Mouse (Mus musculus) right cerebral cortex, postnatal 25 days (tissue): ENCODE results near the gene Fam76a.
"Not testable (repeated sequence)": the region's sequence is repeated elsewhere in the genome, so short reads cannot be mapped to it uniquely, and the experiment has no call there.

Experiments used
- DNase-seq: peaks from one replicate; pipeline ENCODE4 v3.0.0; 2022

Fam76a gene

DNA sequence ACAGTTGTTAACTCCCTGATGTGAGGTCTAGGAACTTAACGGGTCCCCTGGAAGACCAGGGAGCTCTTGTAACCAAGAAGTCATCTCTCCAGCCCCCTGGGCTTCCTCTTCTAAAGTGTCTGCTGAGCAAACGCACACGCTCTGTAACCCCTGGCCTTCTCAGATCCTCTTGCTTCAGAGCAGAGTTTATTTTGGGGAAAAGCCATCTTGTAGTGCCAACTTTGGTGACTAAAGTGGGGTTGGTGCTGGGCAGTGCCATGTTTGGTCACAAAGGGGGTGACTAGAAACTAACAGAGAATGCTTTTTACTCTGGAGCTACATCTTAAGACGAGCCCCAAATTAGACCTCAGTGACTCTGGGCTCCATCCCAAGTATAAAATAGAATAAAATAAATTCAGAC is 22.4 kb upstream of the Fam76a start:
- DNase-seq: no peak

DNA sequence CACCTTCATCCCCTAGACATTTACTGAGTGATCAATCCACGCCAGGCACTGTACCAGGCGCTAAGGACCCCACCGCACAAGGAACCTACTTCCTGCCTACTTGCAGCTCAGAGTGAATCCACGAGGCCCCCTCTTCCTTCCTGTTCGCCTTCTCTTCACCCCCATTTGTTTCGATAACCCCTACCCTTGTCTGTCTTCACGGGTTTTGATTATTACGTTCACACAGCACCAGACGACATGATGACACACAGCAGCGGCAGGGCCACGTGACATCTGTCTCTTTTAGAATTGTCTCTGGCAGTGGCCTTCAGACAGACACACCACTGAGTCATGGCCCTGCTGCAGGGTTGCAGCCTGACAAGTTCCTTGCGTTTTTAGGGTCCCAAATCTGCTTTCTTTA is 21.7 kb upstream of the Fam76a start:
- no peak for DNase-seq

DNA sequence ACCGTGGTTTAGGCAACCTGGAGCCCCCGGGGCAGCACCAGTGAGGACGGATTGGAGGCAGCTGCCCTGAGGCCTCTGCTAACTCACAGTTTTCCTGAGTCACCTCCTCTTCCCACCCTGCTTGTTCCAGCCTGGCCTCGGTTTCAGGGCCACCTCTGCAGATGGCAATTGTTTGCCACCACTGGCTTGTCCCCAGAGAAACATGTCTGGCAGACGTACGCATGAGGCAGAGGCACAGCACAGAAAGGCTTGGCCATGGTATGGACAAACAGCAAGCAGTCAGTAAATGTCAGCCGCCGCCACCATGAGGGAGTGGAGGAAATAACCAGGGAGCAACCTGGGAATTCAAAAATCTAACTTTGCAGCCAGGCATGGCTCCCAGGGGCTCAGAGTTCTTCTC is 20.7 kb upstream of the Fam76a start:
- DNase-seq: no peak

DNA sequence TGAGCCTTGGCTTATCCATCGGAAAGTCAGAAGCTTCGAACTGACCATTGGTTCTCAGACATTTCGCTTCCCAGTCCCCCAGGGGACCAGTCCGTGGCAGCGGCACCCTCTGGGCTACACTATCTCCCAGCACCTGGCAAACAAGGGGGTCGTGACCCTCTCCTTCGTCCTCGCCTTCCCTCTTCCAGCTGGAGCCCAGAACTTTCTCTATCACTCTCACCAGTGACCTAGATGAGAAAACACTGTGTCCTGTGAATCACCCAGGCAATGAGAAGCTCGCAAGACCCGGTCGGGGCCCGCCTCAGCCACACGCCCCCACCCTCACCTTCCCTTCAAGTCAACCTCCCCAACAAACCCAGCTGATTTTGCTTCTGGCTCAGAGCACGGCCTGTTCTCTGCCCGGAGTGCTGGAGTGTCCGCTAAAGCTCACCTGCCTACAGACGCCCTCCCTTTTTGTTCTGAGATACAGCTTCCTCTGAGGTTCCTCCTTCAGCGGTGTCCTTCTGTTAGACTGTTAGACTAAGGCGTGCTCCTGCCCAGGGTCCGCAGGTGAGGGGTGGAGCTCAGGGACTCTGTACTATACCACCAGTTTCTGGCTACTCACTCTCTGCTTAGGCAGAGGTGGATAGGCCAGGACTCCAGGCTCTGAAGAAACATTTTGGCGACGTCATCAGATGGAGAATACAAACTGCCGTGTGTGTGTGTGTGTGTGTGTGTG is 18.8 kb upstream of the Fam76a start:
- no peak for DNase-seq

DNA sequence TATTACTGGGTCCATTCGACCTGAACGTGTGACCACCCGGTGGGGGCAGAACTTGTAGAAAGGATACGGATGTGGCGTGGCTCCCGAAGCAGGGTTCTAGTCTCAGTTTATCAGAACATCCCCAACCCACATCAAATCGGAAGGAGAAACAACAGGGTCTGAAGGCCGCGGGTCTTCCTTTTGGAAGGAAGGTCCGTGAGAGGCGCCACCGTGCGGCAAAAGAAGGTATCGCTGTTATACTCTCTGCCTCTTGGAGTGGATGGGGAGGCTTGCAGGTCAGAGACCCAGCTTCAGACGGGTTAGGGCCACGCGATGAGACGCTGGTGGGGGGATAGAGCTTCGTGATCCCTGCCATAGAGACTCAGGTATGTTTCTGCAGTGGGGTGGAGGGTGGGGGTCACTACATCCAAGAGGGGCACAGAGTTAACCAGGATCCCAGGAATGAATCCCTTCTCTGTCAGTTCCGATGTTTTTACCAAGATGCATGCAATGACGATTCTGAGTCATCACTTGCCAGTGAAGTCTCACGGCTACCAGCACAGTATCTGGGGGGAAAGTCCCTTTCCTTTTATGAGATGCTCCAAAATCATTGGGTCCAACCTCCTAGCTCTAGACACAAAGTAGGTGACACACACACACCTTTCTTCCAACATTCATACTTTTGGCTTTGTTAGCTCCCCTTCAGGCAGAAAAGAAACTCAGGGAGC is 17.2 kb upstream of the Fam76a start:
- no peak for DNase-seq

DNA sequence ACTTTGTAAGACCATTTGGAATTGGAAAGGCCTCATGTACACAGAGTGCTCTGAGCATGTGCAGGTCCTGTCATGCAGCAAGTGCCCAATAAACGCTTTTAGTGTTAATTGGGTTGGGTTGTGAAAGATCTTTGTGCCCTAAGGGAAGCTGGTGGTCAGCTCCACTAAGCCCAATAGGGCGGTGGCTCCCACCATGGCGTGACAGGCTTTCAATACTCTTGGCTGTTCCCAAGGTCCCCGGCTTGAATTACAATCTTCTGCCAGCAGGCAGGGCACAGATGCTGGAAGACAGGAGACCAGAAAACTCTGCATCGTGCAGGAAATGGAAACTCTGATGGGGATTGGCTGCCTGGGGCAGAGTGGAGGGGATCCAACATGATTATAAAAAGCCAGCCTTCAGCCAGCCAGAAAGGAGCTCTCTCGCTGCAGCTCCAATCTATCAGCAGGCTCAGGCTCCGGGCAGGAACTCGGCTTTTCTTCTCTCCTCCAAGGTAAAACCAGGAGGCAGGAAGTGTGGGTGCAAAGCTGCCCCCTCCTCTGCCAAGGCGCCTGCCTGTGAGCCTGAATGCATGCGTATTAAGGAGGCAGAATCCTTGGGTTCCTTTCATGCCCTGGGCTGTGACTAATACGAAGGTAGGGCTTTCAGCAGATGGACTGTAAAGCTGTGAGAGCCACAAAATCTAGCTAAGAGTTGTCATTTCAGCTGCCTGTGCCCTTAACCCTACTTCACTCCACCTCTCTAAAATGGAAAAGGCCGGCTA is 16.0 kb upstream of the Fam76a start:
- DNase-seq: peak; percentile 59

DNA sequence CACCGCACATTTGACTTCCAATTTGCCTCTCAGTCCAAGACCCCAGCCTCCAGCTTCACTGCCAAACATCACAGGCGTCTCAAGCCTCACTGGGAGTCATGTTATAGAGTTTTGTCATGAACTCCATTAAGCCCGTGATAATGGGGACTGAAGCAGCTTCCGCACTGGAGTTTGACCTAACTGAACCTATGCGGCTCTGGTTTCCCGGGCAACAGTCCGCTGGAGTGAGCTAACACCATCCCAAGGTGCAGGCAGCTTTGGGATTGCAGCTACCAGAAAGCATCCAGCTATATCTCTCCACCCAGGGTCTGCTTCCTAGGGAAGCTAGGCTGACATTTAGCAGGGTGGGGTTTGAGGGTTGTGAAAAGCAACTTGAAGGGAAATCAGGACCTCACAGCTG is 12.3 kb upstream of the Fam76a start:
- no peak for DNase-seq

DNA sequence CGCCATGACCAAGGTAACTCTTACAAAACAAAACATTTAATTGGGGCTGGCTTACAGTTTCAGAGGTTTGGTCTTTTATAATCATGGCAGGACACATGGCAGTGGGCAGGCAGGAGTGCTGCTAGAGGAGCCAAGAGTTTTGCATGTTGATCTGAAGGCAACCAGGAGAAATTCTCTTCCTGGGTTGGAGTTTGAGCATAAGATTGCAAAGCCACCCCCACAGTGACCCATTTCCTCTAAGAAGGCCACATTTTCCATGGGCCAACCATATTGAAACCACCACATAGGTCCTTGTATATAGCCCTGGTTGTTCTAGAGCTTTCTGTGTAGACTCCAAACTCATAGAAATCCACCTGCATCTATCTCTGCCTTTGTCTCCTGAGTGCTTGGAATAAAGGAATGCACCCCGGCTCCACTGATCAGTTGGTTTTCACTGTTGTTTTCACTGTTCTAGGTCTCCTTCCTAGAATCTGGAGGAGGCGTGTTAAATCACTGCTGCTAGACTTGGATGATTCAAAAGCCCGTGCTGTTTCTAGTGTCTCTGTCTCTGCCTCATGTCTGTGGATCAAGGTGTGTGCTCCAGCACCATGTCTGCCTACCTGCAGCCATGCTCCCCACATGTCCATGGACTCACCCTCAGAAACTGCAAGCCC is 10.5 kb upstream of the Fam76a start:
- DNase-seq: no peak

DNA sequence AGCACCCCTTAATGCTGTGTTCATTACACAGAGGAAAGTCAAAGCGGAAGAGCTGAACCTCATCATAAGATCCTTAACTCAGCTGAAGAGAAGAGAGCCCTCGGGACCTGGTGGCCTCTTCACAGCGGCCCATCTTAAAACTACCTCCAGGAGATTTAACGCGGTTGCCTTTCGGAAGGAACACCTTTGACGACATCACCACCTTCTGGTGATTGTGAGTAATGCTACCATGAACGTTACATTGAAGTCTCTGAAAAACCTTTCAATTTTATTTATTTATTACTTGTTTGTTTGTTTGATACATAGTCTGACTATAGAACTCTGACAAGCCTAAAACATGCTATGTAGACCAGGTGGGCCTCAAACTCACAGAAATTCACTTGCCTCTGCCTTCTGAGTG is 8.4 kb upstream of the Fam76a start:
- DNase-seq: no peak

DNA sequence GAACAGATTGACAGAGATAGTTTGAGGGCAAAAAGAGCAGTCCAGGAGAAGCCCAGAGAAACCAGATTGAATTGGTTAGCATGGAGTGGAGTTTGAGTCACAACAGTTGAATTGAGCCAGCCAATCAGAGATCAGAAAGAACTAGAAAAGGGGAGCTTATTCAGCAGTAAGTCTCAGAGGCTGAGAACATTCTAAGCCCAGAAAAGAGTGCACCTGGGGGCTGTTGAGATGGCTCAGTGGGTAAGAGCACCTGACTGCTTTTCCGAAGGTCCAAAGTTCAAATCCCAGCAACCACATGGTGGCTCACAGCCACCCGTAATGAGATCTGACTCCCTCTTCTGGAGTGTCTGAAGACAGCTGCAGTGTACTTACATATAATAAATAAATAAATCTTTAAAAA is 4.2 kb upstream of the Fam76a start:
- DNase-seq: not testable (repeated sequence)

DNA sequence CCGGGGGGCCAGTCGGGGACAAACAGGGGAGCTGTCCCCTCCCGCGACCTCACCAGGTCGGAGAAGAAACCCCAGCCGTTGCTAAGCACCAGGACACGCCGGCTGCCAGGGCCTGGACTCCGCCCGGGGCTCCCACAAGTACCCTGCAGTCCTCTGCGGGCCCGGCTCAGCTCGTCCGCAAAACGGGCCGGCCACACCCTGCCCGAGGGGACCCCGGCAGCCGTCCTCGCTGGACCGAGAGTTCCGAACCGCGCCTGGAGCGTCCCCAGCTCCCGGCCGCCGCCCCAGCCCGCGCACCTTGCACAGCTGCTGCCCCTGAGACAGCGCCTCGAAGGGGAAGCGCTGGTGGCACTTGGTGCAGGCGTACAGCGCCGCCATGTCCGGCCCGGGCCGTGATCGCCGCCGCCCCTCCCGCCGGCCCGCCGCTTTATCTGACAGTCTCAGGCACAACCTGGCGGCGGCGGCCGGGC is 262 bp downstream of the Fam76a start:
- DNase-seq: no peak

DNA sequence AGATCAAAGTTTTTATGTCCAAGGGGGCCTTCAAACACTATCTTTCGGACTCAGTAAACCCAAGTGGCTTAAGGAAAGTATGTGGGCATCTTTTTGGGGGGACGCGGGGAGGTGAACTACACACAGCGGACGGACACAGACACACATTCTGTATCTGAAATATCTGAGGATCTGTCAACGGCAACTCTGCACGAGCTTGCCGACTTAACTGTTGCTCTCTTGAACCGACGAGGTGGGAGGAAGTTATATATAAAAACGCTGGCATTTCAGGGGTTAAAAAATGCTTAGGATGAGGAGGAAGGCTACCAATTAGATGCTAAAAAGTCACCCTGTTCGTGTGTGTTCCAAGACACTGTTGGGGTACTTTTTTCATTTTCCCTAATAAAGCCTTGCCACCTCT is 870 bp downstream of the Fam76a start:
- no peak for DNase-seq

DNA sequence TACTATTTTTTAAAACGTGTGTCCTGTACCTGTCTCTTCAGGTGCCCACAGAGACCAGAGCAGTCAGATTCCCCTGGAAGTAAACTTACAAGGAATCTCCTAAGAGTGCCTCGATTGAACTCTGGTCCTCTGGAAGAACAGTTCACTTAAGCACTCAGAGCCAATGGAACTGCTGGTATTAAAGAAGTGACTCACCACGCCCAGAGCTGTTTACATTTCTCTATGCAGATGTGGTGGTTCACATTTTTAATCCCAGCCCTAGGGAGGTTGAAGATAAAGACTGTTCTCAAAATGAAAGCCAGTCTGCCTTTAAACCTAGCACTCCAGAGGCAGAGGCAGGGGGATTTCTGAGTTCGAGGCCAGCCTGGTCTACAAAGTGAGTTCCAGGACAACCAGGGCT is 2.2 kb downstream of the Fam76a start:
- DNase-seq: no peak

DNA sequence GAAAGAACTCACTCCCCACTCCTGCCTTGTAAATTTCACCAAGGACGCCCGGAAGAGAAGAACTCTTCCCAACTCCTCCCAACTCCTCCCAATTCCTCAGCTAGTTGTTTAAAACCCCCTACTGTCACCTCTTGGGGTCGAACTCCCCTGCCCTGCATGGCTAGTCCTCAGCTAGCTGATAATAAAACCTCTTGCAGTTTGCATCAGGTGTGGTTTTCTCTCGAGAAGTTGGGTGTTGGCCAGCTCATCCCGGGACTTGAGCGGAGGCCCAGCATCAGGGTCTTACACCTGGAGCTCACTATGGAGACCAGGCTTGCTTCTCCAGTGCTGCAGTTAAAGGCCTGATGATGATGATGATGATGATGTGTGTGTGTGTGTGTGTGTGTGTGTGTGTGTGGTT is 3.9 kb downstream of the Fam76a start:
- DNase-seq: not testable (repeated sequence)

DNA sequence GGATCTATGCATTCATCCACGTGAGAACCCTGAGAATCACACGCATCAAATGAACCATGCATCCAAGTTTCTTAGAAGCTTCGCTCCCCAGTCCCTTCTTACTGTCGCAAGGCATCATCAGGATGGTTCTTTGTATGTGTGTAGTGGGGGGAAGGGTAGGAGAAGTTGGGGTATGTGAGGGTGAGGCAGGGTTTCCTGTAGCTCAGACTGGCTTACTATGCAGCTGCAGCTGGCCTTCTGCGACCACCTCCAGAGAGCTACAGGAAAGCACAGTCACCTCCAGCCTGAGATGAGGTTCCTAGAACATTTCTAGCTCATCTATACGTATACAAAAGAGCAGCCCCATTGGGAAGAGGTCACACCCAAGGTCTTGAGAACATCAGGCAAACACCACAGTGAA is 10.2 kb downstream of the Fam76a start:
- DNase-seq: no peak

DNA sequence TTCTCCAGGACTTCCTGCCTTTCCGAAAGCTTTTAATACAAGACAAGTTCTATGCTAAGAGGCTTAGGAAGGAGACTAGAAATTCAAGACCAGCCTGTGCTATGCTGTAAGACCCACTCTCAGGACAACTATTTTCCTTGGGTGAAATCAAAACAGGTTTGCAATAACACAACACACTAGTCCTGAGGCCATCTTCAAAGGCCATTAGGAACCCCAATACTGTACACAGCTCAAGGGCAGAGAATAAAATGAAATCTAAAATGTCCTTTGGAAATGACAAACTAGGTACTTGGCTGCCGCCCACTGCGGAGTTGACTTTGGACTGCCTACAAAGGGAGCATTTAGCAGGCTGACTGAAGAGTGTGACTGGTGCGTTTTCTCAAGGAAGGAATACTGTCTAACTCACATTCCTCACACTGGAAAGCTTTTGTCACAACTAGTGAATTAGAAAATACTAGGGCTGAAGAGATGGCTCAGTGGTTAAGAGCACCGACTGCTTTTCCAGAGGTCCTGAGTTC is 16.5 kb downstream of the Fam76a start:
- no peak for DNase-seq

DNA sequence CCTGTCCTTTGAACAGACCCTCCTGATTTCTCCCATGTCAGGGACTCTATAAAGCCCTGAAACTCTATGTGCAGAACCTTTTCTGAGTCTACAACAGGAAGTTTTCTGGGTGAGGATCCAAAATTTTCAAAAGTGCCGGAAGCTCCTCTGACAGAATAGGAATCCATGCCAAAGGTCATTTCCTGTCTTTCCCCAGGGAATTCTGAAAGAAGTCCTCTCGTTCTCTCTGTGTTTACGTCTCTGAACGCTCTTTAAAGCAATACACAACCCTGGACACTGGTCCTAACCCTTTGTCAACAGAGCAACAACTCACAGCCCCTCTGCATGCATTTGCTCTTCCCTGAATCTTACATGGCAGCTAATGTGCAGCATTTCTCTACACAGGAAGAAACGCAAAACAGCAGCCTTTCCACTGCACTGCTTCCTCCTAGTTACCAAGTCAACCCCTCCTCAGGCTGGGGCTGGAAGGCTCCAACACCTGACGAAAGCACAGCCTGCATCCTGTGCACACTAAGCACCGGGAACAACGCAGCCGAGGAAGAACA is 17.5 kb downstream of the Fam76a start:
- no peak for DNase-seq

DNA sequence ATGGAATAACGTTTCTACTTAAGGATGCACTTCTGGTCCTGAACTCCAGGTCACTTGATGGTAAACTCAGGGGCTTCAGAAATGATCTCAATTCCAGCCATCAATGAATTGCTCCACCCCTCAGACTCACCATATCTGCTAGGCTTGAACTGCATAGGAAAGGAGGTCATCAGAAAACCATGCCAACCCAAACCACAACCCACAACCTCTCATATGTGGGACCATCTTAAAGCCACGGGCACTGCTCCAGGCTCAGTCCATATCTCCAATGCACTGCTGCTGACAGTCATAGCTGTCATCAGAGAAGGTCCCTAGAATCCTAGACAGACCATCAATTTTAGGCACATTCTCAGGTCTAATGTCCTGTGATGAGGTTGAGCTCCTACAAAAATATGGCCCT is 18.3 kb downstream of the Fam76a start:
- no peak for DNase-seq

DNA sequence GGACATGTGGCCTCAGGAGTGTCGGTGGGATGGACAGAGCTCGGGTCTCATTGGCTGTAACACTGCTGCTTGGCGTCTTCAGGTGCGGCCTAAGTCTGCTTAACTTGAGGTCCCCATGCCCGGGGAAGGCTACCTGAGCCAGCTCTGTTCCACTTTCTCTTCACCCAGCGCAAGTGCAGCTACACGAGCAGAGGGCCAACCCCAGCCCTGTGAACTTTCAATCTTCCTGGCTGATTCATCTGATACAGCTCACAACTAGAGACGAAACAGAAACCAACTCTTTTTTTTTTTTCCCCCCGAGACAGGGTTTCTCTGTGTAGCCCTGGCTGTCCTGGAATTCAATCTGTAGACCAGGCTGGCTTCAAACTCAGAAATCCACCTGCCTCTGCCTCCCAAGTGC is 24.2 kb downstream of the Fam76a start:
- DNase-seq: no peak

DNA sequence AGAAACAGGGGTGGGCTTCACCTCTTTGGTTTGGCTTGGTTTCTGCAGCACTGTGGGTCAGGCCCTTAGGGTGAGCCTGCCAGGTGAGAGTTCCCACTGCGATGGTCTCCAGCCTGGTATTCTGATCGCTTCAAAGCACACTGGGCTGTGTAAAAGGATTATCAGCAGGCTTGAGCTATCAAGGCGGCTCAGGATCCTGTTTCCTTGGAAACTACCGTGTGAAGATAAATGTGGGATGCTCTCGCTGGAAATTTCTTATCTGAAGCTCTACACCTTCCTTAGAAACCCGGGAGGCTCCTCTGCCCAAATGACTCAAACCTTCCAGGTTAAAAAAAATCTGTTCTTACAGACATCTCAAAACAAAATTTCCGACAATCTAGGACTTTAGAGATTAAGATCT is 28.0 kb downstream of the Fam76a start:
- DNase-seq: no peak

DNA sequence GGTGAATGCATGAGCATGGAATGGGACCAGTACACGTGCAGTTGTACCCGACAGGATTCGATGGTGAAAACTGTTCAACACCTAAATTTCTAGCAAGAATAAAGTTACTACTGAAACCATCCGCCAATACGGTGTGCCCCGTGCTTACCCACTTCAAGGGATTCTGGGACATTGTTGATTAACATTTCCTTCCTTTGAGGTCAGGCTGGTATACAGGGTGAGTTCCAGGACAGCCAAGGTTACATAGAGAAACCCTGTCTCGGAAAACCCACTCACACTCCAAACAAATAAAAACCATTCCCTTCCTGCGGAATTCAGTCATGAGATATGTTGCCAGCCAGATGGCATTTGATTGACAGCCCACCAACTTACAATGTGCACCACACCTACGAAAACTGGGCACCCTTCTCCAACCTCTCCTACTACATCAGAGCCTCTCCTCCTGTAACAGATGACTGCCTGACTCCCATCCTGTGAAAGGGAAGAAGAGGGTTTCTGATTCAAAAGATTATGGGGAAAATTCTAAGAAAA is 37.4 kb downstream of the Fam76a start:
- no peak for DNase-seq

DNA sequence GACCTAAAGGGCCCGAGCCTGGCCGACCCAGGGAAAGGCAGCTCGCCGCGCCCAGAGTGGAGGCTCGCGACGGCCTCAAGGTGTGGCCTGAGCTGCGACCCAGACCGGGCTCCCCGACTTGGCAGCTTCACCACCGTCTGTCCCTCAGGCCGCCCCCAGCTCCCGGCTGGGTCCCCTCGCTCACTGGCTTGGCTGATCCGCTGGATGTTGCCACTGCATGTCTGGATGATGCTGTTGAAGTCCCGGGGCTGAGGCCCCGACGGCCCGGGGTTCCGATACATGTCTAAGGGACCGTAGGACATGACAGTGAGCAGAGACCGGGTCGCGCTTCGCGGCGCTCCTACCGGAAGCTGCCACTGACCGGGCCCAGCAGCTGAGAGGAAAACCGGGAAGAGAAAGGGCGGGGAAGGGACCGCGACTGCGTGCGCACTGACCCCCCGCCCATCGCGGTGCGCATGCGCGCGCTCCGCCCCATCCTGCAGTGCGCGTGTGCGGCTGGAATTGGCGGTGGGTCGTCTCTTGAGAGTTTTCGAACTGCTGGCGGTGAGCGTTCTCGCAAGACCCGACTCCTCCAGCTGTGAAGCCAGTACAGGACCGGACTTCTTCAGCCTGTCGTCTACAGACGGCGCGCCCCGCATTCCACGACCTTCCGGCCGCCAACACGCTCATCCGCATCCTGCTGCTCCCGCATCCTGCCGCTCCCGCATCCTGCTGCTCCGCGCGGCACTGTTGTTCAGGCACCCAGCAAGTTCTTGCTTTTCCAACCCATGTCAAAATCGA is 38.1 kb downstream of the Fam76a start, which contains the start of gene Stx12:
Gene Stx12, minus strand, starts transcription at position 446 of the 780 bp plus-strand sequence.
- peak; percentile 92 for DNase-seq
